Mouse (Mus musculus) megakaryocyte, embryonic 14.5 days (primary cell): ENCODE results near the gene Chmp3.

ENCODE experiments used
- FLI1 ChIP-seq: IDR thresholded peaks from 2 replicates; pipeline ENCODE4 v1.6.1; 2012; ENCODE audit warnings: low read length, inconsistent platforms, mixed read lengths
- GATA1 ChIP-seq: IDR thresholded peaks from 3 replicates; pipeline ENCODE4 v1.6.1; 2012; ENCODE audit warnings: mixed read lengths, low read length, inconsistent platforms, borderline replicate concordance

- no peak for TF ChIP-seq GATA1
- TF ChIP-seq FLI1 = no peak
Measured at GRCm38 (mm10) chr6:71537286-71537685, 6.3 kb upstream of the Chmp3 start.
